Comparison of ENCODE assay signal across 8 mouse cellular contexts in genomic region chr5:43868253-43868652, GRCm38 (mm10). TPM values are rescaled to one million over a fixed set of nuclear protein-coding genes. Genes with fewer than 3 reads are reported as not detected.
DNase-seq lines count a peak whose midpoint lies in the region; ATAC-seq and TF ChIP-seq lines count a peak whose summit lies in the region.

Cd38 (plus strand) TSS chr5:43868553.

- H3ac ChIP-seq in myocyte (ENCODE audit: control insufficient read depth, insufficient read length): no peak within 1 kb of the TSS

- no peak for TF ChIP-seq POLR2A in cortical plate, adult 2 months (IDR thresholded peaks at IDR 0.05; ENCODE audit: extremely low read depth, insufficient read depth, low read length)
- TF ChIP-seq POLR2A in myocyte (IDR thresholded peaks at IDR 0.05; ENCODE audit: insufficient read length, low read depth): no peak

- H3K27me3 ChIP-seq in hindbrain, postnatal 0 days (ENCODE audit: insufficient read depth, low read length): no peaks in the 10 kb centered on the region
- H3K27me3 ChIP-seq in myocyte (ENCODE audit: control insufficient read depth, insufficient read depth, insufficient read length): no peaks in the 10 kb centered on the region

- H3K27ac ChIP-seq in layer of hippocampus, adult 2 months: peak within 1 kb of the TSS; percentile 70
- no peak within 1 kb of the TSS for H3K27ac ChIP-seq in cortical plate, adult 2 months (ENCODE audit: insufficient read depth, low read length)
- peak within 1 kb of the TSS; percentile 26; the same call in 1 of the 2 replicates for H3K27ac ChIP-seq in hindbrain, postnatal 0 days

- H3K9me3 ChIP-seq in hindbrain, postnatal 0 days (ENCODE audit: low read length): no peaks in the 10 kb centered on the region

- peak within 1 kb of the TSS; percentile 49 for H3K4me3 ChIP-seq in layer of hippocampus, adult 2 months
- peak within 1 kb of the TSS; percentile 43 for H3K4me3 ChIP-seq in cortical plate, adult 2 months (ENCODE audit: insufficient read depth, low read length)
- H3K4me3 ChIP-seq in hindbrain, postnatal 0 days (ENCODE audit: low read length): peak within 1 kb of the TSS; percentile 26
- H3K4me3 ChIP-seq in myocyte: no peak within 1 kb of the TSS

- peak within 1 kb of the TSS; percentile 60 for H3K4me2 ChIP-seq in hindbrain, postnatal 0 days (ENCODE audit: low read depth, low read length)
- peak within 1 kb of the TSS; percentile 72 for H3K4me2 ChIP-seq in myocyte (ENCODE audit: low read depth)

- H3K9ac ChIP-seq in hindbrain, postnatal 0 days (replicated peaks; ENCODE audit: low read length): peak within 1 kb of the TSS; percentile 28; the same call in 1 of the 2 replicates

- H3K4me1 ChIP-seq in cortical plate, adult 2 months (ENCODE audit: control insufficient read depth, insufficient read depth, low read length): peaks cover 1% of the 10 kb centered on the region; the same call in 1 of the 2 replicates
- peaks cover 7% of the 10 kb centered on the region; the same call in 1 of the 2 replicates for H3K4me1 ChIP-seq in hindbrain, postnatal 0 days (ENCODE audit: insufficient read depth, low read length)

- no peak for DNase-seq in layer of hippocampus, adult 2 months (ENCODE audit: low spot score in 2 of 2)
- no peak for DNase-seq in layer of hippocampus, adult 8-10 months (ENCODE audit: low spot score in 2 of 2)
- DNase-seq in hindbrain, postnatal 0 days (ENCODE audit: low spot score): no peak
- no peak for DNase-seq in urinary bladder, postnatal 10 days (ENCODE audit: low spot score)
- no peak for DNase-seq in yolk sac, embryonic 10.5 days (ENCODE audit: low spot score)
- DNase-seq in c-Kit-positive CD71-positive TER-119-positive erythroid progenitor cells, embryonic 14.5 days (ENCODE audit: low spot score): no peak

- no peak for TF ChIP-seq CTCF in layer of hippocampus, adult 2 months (conservative IDR thresholded peaks at IDR 0.05)
- no peak for TF ChIP-seq CTCF in cortical plate, adult 2 months (IDR thresholded peaks at IDR 0.05; ENCODE audit: extremely low read depth, insufficient read depth, low read length)
- no peak for TF ChIP-seq CTCF in hindbrain, postnatal 0 days (IDR thresholded peaks at IDR 0.05; ENCODE audit: low read depth)

- no peaks in the 10 kb centered on the region for H3K36me3 ChIP-seq in hindbrain, postnatal 0 days (ENCODE audit: insufficient read depth, low read length)
- H3K36me3 ChIP-seq in myocyte (ENCODE audit: control insufficient read depth, insufficient read depth): no peaks in the 10 kb centered on the region

- no peak for ATAC-seq in hindbrain, postnatal 0 days

- no peaks in the 10 kb centered on the region for H3K79me2 ChIP-seq in myocyte (ENCODE audit: control insufficient read depth, insufficient read depth)

TF ChIP-seq in myocyte, 11 proteins besides CTCF, POLR2A, EP300 and RAD21:
- no peak for TF ChIP-seq USF1 (IDR thresholded peaks at IDR 0.05; ENCODE audit: low read depth)
- TF ChIP-seq E2F4 (IDR thresholded peaks at IDR 0.05; ENCODE audit: insufficient read depth): no peak
- no peak for TF ChIP-seq REST (IDR thresholded peaks at IDR 0.05; ENCODE audit: insufficient read depth, insufficient read length)
- TF ChIP-seq CEBPB (IDR thresholded peaks at IDR 0.05; ENCODE audit: insufficient read depth, poor library complexity, severe bottlenecking): no peak
- TF ChIP-seq TCF3 (IDR thresholded peaks at IDR 0.05; ENCODE audit: insufficient read length, low read depth): no peak
- TF ChIP-seq TCF12 (IDR thresholded peaks at IDR 0.05; ENCODE audit: insufficient read depth, poor library complexity, severe bottlenecking): no peak
- TF ChIP-seq POLR2AphosphoS2 (IDR thresholded peaks at IDR 0.05; ENCODE audit: insufficient read length, low read depth): no peak
- no peak for TF ChIP-seq MAX (IDR thresholded peaks at IDR 0.05; ENCODE audit: low read depth)
- no peak for TF ChIP-seq MYOG (IDR thresholded peaks at IDR 0.05; ENCODE audit: control insufficient read depth in 1 of 3, insufficient read depth in 1 of 3, insufficient read length in 2 of 3, low read depth in 2 of 3)
- no peak for TF ChIP-seq MYOD1 (IDR thresholded peaks at IDR 0.05; ENCODE audit: control insufficient read depth in 1 of 3, insufficient read length in 2 of 3, low read depth in 2 of 3)
- TF ChIP-seq SRF (IDR thresholded peaks at IDR 0.05; ENCODE audit: control insufficient read depth, insufficient read length, low read depth): no peak
TF ChIP-seq in myocyte: peak in this region for 0.

RNA-seq across cellular contexts. Expression of gene Cd38, which starts in this region (rescaled TPM):
- total RNA-seq in layer of hippocampus, adult 2 months (2021): 1 to 10 TPM; 6.4 to 6.6 TPM
- total RNA-seq in layer of hippocampus, adult 8-10 months (2022): 1 to 10 TPM; 4.5 to 5.9 (median 5.2) TPM
- polyA plus RNA-seq in cortical plate, adult 2 months (2012; rRNA removed): 4.7 and 4.9 TPM in 2 replicates
- 3.5 and 4.7 TPM in 2 replicates for total RNA-seq in hindbrain, postnatal 0 days (2014; rRNA removed)
- polyA plus RNA-seq in hindbrain, postnatal 0 days (2015; fragmentation: Nextera tagmentation; extraction: Ambion mirVana): 3.9 and 4.0 TPM in 2 replicates
- 0.10 TPM for polyA plus RNA-seq in myocyte (2012; fragmentation: generic; extraction: Trizol)
